Mouse (Mus musculus) lung, postnatal 25 days (tissue): Measurements from ENCODE around the gene Txndc11.
"Not testable (repeated sequence)": the region's sequence is repeated elsewhere in the genome, so short reads cannot be mapped to it uniquely, and the experiment has no call there.

ENCODE experiments used
- DNase-seq: peaks from one replicate; pipeline ENCODE4 v3.0.0; 2022; ENCODE audit warnings: low spot score

Txndc11 gene

DNA sequence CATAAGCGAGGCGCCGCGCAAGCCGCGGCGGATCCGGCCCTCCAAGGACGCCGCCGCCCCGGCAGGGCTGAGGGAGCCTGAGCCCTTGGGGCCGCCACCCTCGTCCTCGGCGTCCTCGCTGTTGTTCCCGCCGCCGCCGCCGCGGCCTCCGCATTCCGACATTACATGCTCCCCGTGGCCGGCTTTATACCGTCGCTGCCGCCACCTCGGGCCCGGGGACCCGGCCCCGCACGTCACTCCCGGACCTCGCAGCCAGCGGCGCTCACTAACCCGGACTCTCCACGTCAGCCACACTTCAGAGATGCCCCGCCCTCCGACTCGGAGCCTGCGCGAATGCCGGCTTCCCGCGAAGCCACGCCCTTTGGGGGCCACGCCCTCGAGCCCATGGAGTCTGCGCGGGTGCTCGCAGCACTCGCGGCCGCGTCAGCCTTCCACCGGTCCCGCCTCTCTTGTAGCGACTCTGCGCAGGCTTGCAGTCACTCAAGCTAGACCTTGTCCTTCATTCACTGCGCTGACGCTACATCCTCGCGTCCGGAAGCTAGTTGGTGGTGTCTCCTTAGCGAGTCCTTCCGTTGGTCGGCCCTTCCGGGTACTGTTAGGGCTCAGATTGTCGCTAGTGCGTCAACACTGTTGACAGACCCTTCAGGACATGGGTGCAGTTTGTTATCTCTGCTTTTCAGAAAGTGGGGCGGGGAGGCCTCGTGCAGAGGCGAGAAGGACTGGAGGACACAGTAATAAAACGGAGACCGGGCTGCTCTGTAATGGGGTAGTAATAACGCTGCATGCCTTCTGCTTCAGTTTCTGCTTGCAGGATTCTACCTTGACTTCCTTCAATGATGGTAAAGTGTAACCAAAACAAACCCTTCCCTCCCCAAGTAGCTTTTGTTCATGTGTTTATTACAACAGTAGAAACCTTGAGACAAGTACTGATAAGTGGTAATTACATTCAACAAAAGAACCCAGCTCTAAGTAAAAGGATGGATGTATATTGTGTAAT is at the start of gene Txndc11:
Gene Txndc11 (minus strand): TSS at position 303 of the 997 bp plus-strand sequence.
- DNase-seq: peak; percentile 99

DNA sequence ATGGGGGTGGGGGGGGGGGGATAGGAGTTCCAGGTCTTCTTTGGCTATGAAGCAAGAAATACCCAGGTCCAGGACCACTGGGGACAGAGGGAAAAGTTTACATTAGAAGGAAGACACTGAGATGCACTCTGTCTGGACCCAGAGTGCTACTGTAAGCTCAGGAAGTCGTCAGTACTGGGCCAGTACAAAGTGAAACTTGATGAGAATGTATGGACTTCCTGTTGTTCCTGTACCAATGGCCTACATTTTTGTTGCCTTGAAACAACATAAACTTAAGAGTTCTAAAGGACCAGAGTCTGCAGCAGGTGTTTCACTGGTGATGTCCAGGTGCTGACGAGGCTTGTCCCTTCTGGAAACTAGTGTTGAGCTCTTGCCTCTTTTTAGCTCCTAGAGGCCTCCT is 43.0 kb upstream of the Txndc11 start:
- no peak for DNase-seq

DNA sequence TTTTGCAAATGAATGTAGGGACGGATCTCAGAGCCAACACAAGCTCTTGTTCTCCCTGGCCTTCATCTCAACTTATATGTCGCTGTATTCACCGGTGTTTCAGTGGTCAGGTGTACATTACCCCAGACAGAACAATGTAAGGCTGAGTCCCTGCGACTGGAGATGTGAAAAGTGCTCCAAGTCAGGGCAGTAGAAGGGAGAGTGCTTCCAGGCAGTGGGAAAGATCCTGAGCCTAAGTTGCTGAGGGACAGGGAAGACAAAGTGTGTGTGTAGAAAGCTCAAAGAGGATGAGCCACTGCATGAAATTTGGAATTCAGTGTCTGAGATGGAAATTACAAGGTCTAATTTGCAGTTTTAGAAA is 42.4 kb upstream of the Txndc11 start:
- no peak for DNase-seq

DNA sequence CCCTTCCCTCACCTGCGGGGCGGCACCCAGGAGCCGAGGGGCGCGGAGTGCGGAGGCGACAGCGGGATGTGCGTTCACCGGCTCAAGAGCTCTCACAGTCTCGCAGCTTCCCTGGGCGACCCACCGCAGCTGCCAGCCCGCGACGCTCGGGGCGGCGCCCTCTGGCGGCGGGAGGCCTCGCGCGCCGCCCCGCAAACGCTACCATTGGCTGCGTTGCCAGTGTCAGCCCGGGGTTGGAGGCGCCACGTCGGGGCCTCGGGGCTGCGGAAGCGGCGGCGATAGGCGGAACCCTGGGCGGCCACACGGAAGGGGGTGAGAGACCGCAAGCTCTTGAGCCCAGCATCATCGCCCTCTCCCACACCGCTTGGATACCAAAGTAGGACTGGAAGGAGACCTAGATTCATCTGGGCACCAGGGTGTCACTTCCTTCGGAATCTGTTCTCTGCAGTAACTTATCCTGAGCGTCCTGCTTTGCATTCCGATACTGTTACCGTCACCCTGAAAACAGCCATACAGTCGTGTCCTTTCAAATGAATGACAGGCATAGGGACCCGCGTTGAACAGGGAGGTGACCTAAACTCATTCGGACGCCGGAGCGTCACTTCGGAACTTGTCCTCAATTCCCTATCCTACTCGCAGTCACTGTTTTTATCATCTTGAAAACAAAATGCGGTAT is 41.9 kb upstream of the Txndc11 start, which contains the start of gene Zc3h7a:
Gene Zc3h7a (minus strand): TSS at position 186 of the 676 bp plus-strand sequence.
- peak; percentile 92 for DNase-seq

DNA sequence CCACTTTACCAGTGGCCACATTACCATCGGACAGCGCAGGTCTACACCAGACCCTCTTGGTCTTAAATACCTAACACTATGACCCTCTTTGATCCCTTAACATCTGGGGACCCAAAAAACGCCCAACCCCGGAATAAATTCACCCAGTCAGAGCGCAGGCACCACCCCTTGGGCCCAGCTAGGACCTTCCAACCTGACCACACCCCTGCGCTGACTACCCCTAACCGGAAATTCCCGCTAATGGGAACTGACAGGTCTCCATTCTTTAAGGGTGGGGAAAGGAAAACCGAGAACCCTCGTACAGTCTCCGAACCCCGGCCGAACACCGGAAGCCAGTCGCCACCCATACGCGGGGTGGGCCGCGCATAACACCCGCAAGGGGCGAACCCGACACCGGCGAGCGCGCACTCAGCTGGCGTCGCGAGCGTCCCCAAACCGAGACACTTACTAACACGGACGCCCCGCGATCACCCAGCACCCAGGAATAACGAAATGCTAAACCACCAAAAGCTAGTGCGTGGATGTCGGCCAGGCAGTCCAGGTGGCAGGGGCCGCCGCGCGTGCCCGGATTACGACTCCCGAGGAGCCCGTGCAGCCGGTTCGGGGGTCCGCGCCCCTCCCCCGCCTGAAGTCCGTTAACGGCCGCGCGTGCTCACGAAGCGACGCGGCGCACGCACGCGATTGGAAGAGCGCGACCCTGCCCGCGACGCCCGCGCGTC is 41.2 kb upstream of the Txndc11 start:
- peak; percentile 82 for DNase-seq

GRCm38 (mm10) chr16:11175100-11175488 is 40.6 kb upstream of the Txndc11 start:
- peak; percentile 2 for DNase-seq

DNA sequence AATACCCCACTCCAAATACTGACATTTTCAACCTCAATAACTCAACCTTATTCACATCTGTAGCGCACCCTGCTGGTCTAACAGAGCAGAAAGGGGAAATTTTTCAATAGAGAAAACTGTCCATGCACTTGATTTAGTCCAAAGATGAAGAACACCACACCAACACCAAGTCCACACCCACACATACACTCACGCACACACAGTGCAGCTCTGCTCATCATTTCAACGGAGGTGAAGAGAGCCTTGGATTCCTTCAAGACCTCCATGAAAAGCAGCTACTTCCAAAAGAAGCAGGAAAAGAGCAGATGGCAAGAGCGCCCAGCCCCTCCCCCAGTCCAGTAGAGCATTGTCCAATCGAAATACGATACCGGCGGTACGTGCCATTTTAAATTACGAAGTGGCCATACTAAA is 40.2 kb upstream of the Txndc11 start:
- DNase-seq: peak; percentile 57

DNA sequence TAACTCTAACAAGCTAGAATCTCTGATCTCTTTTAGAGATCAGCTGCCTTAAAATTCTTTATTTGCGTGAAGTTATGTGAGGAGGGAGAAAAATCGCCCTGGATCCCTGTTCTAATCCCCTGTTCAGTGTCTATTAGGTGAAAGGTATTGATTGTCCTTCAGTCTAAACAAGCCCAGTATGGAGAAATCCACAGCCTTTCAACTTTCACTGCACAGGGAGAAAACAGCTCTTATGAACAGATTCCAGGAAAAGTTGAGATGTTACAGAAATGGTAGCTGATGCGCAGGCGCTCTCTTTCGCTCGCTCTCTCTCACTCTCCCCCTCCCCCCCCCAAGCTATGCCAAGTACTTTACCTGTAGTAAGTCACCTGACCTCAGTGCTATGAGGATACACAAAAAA is 37.2 kb upstream of the Txndc11 start:
- no peak for DNase-seq

GRCm38 (mm10) chr16:11166431-11166830 is 32.0 kb upstream of the Txndc11 start:
- no peak for DNase-seq

DNA sequence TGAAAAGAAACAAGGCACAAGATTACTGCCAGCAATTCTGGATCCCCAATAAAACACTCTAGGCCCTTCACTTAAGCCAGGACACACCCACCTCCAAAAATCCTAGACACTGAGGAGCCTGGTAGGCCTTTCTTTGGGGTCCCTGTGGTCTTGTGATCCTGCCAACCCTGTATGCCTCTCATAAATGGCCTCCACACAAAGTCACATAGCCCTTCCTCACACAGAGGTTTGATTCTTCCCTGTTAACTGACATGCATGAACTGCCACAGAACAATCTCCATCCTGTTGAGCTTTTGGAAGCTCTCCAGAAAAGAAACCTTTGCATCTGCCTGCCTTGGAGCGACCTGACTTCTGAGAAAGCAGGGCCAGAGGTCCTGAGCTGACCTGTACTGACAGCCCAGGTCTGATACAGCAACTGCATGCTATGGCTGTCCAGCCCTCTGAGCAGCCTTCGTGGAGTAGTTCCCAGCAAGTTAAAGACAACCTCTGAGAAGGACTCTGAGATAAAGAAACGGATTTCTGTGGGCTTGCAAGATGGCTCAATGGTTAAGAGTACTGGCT is 30.3 kb upstream of the Txndc11 start:
- DNase-seq: no peak

- DNase-seq: not testable (repeated sequence)
Observed at GRCm38 (mm10) chr16:11157721-11158120, 23.3 kb upstream of the Txndc11 start.

GRCm38 (mm10) chr16:11154500-11154899 is 20.1 kb upstream of the Txndc11 start:
- no peak for DNase-seq

- peak; percentile 97 for DNase-seq
Observed at GRCm38 (mm10) chr16:11143706-11144483, 9.4 kb upstream of the Txndc11 start.

GRCm38 (mm10) chr16:11133476-11134347 is 738 bp downstream of the Txndc11 start:
- DNase-seq: peak; percentile 26

GRCm38 (mm10) chr16:11132839-11133238 is 1.6 kb downstream of the Txndc11 start:
- no peak for DNase-seq

DNA sequence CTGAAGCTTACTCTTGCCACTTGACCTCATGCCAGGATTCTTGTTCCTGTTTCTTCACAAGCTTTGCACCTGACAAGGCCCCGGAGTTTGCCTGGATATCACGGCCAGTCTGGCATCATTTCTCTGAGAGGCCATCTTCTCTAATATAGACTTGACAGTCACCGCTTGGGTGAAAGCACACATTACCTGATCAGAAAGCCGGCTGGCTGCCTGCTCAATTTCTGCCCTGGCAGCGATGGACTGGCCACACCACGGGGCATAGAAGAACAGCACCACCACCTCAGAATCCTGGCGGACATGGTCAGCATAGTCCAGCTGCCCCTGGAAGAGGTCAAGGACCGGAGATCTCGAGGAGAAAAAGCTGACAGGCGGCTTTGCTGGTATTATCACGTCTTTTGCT is 6.1 kb downstream of the Txndc11 start:
- no peak for DNase-seq

- no peak for DNase-seq
Observed at GRCm38 (mm10) chr16:11125371-11125770, 9.1 kb downstream of the Txndc11 start.

- DNase-seq: no peak
Observed at GRCm38 (mm10) chr16:11124110-11124509, 10.3 kb downstream of the Txndc11 start.

GRCm38 (mm10) chr16:11122625-11123024 is 11.8 kb downstream of the Txndc11 start:
- no peak for DNase-seq

DNA sequence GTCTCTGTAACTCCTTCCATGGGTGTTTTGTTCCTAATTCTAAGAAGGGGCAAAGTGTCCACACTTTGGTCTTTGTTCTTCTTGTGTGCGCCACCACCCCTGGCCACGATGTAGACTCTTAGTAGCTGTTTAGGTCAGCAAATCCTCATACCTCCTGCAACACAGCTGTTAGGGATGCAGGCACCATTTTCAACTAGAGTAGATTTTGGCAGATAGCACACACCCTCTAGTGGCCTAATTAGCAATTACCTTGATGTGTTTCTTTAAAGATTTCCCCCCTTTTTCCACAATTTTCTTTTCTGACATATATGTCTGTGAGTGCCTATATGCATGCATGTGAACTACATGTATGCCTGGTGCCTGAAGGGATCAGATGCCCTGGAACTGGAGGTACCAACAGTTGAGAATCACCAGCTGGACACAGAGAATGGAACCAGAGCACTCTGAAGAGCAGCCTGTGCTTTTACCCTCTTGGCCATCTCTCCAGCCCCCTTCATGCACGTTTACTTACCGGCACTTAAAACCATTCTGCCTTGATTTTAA is 25.2 kb downstream of the Txndc11 start:
- no peak for DNase-seq
